Mouse (Mus musculus) hindbrain, embryonic 10.5 days (tissue): ENCODE results near the gene Cdh15. TPM values are rescaled to one million over a fixed set of nuclear protein-coding genes. Genes with fewer than 3 reads are reported as not detected.
A peak's percentile ranks its signal among the peaks of the same experiment; 100 is the strongest.

Source experiments
- DNase-seq: peaks from one replicate; pipeline ENCODE4 v3.0.0-alpha.2; 2017; ENCODE audit warnings: low spot score
- H3K27ac ChIP-seq: fragments of 300-500 bp; sonication (generic); 2 replicates; pipeline ENCODE4 v1.5.1; 2016; ENCODE audit warnings: mild to moderate bottlenecking, moderate library complexity
- H3K27me3 ChIP-seq: fragments of 300-500 bp; sonication (generic); 2 replicates; pipeline ENCODE4 v1.6.1; 2016; ENCODE audit warnings: mild to moderate bottlenecking; ENCODE audit not compliant: poor library complexity, insufficient read depth, severe bottlenecking
- H3K36me3 ChIP-seq: fragments of 300-500 bp; sonication (generic); 2 replicates; pipeline ENCODE4 v1.6.1; 2016; ENCODE audit warnings: mild to moderate bottlenecking, moderate library complexity
- H3K4me1 ChIP-seq: fragments of 300-500 bp; sonication (generic); replicated peaks from 2 replicates; pipeline ENCODE4 v1.6.1; 2016; ENCODE audit warnings: mild to moderate bottlenecking
- H3K4me3 ChIP-seq: fragments of 300-500 bp; sonication (generic); 2 replicates; pipeline ENCODE4 v1.5.1; 2016; ENCODE audit warnings: mild to moderate bottlenecking, moderate library complexity
- H3K9me3 ChIP-seq: fragments of 300-500 bp; sonication (generic); 2 replicates; pipeline ENCODE4 v1.6.1; 2016; ENCODE audit warnings: mild to moderate bottlenecking, moderate library complexity
- WGBS: fragments of 180-500 bp; shearing (Covaris S2); methylation state at CpG from one replicate; pipeline ENCODE4 v1.1.7; 2016; 5-methylcytosine and 5-hydroxymethylcytosine counted together
- polyA plus RNA-seq: library from polyadenylated mRNA; unstranded; fragments of >200 nt; fragmentation: Nextera tagmentation; extraction: Ambion mirVana; gene quantifications from 2 replicates; pipeline ENCODE4 v1.2.1, GENCODE M21; 2016

Cdh15 gene
- polyA plus RNA-seq, 1 experiment from 2014 or later: 1.2 TPM

DNA sequence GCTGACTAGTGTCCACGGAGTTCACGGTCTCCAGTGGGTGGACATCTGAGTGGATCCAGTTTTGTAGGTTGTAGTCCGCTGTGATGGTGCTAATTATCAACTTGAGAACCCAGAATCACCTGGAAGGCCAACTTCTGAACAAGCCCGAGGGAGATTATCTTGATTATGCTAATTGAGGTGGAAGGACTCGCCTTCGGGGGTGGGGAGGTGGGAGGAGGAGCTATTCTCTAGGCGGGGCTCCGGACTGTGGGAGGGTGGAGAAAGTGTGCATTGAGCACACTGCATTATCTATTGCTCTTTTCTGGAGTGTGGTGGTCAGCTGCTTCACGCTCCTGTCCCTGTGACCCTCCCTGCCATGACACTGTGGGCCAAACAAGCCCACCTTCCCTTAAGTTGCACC, 23.9 kb downstream of the Cdh15 start:
- DNase-seq: no peak
- WGBS: 71% methylated on average over 9 of the region's 9 CpGs
- Histone ChIP-seq H3K27me3 (peaks cover 17% of the 10 kb centered on the region), H3K4me3 (no peak overlapping the region), H3K27ac (no peak overlapping the region), H3K36me3 (no peaks in the 10 kb centered on the region), H3K4me1 (peaks cover 22% of the 10 kb centered on the region), H3K9me3 (no peaks in the 10 kb centered on the region; the same call in 1 of the 2 replicates)

DNA sequence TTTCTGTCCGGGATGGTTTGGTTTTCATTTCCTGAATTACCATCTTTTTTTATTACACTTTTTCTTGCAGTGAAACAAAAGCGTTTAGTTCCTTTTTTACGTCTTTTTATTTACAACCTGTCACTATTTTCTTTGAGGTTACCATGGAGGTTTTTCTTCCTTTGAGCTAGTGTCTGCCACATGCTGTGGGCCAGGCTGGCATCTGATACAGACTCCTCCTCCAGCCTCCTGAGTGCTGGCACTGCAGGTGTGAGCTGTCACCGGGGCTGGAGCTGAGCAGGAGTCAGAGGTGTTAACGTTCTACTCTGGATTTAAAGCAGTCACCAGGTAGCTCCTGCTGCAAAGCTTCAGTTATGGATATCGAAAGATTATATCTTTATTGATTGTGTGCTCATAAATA, 25.4 kb downstream of the Cdh15 start:
- WGBS: 55% methylated on average over 6 of the region's 6 CpGs
- no peak overlapping the region for H3K27ac ChIP-seq
- no peaks in the 10 kb centered on the region for H3K36me3 ChIP-seq
- no peak for DNase-seq
- peaks cover 17% of the 10 kb centered on the region for H3K27me3 ChIP-seq
- no peak overlapping the region for H3K4me3 ChIP-seq
- peaks cover 20% of the 10 kb centered on the region for H3K4me1 ChIP-seq
- no peaks in the 10 kb centered on the region for H3K9me3 ChIP-seq

DNA sequence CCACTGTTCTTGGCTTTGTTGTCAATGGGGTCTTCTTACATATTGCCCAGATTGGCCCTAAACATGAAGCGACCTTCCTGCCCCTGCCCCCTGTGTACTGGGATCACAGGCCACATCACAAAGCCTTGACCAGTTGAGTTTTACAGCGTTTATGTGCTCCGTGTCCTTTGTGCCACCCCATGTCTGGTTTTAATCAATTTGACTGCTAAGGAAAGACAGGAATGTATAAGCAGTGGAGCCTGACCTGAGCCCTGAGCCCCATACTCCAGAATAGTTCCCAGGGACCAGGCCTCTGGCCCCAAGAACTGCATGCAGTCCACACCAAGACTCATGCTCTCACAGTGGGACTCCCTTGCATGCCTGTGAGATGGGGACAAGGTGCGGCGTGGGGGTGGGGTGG, 27.4 kb downstream of the Cdh15 start:
- no peaks in the 10 kb centered on the region for H3K36me3 ChIP-seq
- H3K27ac ChIP-seq: no peak overlapping the region
- no peaks in the 10 kb centered on the region for H3K9me3 ChIP-seq
- H3K4me3 ChIP-seq: no peak overlapping the region
- DNase-seq: peak; percentile 26
- 62% methylated on average over 5 of the region's 5 CpGs for WGBS
- peaks cover 23% of the 10 kb centered on the region for H3K4me1 ChIP-seq
- H3K27me3 ChIP-seq: peaks cover 5% of the 10 kb centered on the region

DNA sequence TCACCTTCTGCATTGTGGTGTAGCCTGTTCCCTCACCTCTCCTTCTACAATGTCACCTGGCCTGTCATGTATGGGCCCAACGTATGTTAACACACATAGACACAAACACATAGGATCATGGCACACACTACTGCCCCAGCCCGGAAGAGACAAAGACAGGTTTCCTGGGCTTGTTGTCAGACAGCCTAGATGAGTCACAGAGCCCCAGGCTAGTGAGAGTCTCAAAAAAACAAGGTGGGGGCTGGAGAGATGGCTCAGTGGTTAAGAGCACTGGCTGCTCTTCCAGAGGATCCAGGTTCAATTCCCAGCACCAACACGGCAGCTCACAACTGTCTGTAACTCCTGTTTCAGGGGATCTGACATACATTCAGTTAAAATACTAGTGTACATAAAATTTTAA, 30.5 kb downstream of the Cdh15 start:
- Histone ChIP-seq H3K27ac (no peak overlapping the region), H3K9me3 (no peaks in the 10 kb centered on the region), H3K27me3 (no peaks in the 10 kb centered on the region), H3K4me1 (peaks cover 25% of the 10 kb centered on the region), H3K4me3 (no peak overlapping the region), H3K36me3 (peaks cover 23% of the 10 kb centered on the region)
- 87% methylated on average over 3 of the region's 3 CpGs for WGBS
- no peak for DNase-seq

DNA sequence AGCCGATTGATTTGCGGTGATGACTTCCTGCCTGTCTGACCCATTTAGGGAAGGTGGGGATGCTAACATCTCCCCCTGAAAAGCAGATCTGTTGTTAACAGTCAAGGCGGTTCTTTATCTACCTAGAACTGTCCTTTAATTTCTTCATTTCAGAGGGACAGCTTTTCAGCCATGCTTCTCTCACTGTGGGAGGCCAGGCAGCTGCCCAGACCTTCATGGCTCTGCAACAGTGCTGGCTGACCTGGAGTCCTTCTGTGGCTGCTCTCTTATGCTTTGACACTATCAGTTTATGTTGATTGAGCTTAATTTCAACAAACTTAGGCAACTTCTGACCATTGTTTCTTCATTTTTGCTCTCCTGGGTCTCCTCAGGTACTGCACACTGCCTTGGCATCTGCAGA, 32.5 kb downstream of the Cdh15 start:
- 51% methylated on average over 3 of the region's 3 CpGs for WGBS
- H3K27ac ChIP-seq: no peak overlapping the region
- no peaks in the 10 kb centered on the region for H3K27me3 ChIP-seq
- H3K36me3 ChIP-seq: peaks cover 44% of the 10 kb centered on the region
- H3K9me3 ChIP-seq: no peaks in the 10 kb centered on the region
- H3K4me3 ChIP-seq: no peak overlapping the region
- DNase-seq: no peak
- peaks cover 21% of the 10 kb centered on the region for H3K4me1 ChIP-seq

DNA sequence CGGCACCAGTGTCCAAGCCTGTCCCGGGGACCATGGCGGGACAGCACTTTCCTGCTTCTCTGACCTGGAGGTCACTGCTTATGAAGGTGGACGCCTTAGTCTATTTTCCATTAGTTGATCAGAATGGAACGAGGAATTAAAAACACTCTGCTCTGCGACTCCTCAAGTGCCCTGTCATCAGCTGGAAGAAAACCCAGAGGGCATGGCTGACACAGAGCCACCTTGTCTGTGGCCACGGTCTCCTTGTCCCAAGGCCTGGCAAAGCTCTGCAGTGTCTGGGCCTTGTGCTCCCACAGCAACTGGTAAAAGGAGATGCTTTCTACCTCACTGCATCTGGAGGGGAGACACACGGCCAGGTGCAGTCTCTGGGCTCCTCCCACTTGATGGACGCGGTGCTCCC, 35.9 kb downstream of the Cdh15 start:
- H3K27ac ChIP-seq: no peak overlapping the region
- no peaks in the 10 kb centered on the region for H3K9me3 ChIP-seq
- no peak overlapping the region for H3K4me3 ChIP-seq
- H3K27me3 ChIP-seq: no peaks in the 10 kb centered on the region
- 87% methylated on average over 10 of the region's 10 CpGs for WGBS
- no peak for DNase-seq
- H3K36me3 ChIP-seq: peaks cover 78% of the 10 kb centered on the region
- peaks cover 18% of the 10 kb centered on the region for H3K4me1 ChIP-seq

DNA sequence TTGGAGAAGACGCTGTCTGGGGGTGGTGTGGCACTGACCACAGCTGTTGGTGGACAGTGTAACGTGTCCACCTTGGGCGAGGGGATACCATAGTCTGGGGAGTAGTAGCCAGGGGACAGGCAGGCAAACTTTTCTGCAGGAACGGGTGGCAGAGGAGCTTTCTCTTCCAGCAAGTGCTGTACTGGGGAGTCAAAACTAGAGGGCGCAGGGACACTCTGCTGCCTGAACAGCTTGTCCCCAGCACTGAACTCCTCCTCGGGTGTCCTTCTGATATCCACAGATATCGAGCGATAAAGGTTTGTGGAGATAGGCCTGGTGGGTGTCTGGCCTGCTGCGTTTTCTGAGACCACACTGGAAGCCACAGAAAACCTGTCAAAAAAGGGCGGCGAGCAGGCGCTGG, 43.7 kb downstream of the Cdh15 start:
- no peak overlapping the region for H3K27ac ChIP-seq
- no peaks in the 10 kb centered on the region for H3K9me3 ChIP-seq
- peaks cover 100% of the 10 kb centered on the region for H3K36me3 ChIP-seq
- H3K27me3 ChIP-seq: no peaks in the 10 kb centered on the region
- DNase-seq: no peak
- H3K4me3 ChIP-seq: no peak overlapping the region
- 90% methylated on average over 12 of the region's 12 CpGs for WGBS
- no peaks in the 10 kb centered on the region for H3K4me1 ChIP-seq

DNA sequence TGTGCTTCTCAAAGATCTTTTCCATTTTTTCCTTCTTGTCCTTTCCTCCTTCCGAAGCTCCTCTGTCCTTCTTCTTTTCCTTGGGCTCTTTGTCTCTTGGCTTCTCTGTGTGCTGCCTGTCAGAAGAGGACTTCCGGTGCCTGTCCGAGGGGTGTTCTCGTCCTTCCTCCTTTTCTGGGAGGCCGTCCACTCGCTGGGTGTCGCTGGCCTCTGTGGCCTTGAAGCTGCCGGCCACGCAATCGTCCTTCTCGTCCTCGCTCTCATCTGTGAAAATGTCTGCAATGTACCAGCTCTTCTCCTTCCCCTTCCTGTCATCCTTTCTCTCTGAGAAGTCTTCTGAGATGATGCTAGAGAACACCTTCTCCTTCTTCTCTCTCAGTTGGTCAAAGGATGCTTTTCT, 45.7 kb downstream of the Cdh15 start:
- no peaks in the 10 kb centered on the region for H3K27me3 ChIP-seq
- H3K9me3 ChIP-seq: no peaks in the 10 kb centered on the region
- no peak overlapping the region for H3K27ac ChIP-seq
- no peak overlapping the region for H3K4me3 ChIP-seq
- DNase-seq: no peak
- H3K36me3 ChIP-seq: peaks cover 100% of the 10 kb centered on the region
- no peaks in the 10 kb centered on the region for H3K4me1 ChIP-seq
- WGBS: 94% methylated on average over 12 of the region's 12 CpGs

DNA sequence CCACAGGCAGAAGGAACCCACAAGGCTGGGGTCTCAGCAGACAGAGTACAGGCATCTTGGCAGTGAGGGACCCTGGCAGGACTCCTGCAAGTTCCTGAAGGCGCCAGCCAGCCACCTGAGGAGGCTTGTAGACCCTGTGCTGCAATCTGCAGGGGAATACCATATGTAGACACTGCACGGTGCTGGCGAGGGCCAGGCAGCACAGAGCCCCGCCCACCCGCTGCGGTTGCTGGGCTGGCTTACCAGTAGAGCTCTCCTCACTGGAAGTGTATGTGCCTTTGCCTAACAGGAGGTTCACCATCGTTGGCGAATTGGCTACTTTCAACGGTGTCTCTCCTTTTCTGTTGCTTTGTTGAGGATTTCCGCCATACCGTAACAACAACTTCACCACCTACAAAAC, 48.6 kb downstream of the Cdh15 start:
- Histone ChIP-seq H3K9me3 (no peaks in the 10 kb centered on the region), H3K36me3 (peaks cover 97% of the 10 kb centered on the region), H3K4me1 (no peaks in the 10 kb centered on the region), H3K27ac (no peak overlapping the region), H3K27me3 (no peaks in the 10 kb centered on the region), H3K4me3 (no peak overlapping the region)
- WGBS: 96% methylated on average over 11 of the region's 11 CpGs
- DNase-seq: no peak

DNA sequence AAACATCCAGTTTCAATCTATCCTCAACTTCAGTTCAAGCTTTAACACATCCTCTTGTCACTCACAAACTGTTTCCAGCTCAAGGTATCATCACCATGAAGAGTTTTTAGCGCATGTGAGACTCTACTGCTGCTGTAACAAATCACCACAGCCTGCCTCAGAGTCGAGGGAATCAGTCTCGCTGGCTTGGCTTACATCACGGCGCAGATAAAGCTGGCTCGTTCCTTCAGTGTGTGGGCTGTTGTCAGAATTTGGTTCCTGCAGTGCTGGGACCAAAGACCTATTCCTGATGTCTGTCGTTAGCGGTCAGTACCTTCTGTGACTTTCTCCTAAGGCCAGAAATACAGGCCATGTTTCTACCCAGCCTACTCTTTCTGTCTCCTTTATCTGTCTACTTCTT, 49.4 kb downstream of the Cdh15 start:
- DNase-seq: no peak
- 93% methylated on average over 8 of the region's 8 CpGs for WGBS
- no peak overlapping the region for H3K4me3 ChIP-seq
- peaks cover 3% of the 10 kb centered on the region; the same call in 1 of the 2 replicates for H3K4me1 ChIP-seq
- H3K36me3 ChIP-seq: peaks cover 90% of the 10 kb centered on the region
- H3K27ac ChIP-seq: no peak overlapping the region
- no peaks in the 10 kb centered on the region for H3K27me3 ChIP-seq
- no peaks in the 10 kb centered on the region for H3K9me3 ChIP-seq

DNA sequence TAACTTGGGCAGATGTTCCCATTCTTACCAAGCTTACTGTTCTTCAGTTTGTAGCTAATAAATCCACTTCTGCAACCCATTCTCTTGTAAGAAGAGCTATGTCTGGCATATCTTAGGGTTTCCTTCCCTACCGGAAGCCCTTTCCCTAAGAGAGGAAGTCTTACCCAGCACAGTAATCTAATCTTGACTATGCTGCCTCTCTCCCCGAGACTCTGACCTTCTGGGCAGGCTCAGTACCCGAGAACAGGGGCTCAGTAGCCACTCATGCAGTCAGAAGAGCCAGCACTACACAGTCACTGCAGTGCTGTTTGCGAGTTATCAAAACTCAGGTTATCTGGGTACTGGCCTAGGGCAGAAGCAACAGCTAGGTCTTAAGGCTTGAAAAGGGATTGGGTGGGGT, 50.3 kb downstream of the Cdh15 start:
- WGBS: 88% methylated on average over 4 of the region's 4 CpGs
- Histone ChIP-seq H3K4me1 (peaks cover 11% of the 10 kb centered on the region), H3K4me3 (no peak overlapping the region), H3K27me3 (no peaks in the 10 kb centered on the region), H3K9me3 (no peaks in the 10 kb centered on the region), H3K27ac (no peak overlapping the region), H3K36me3 (peaks cover 88% of the 10 kb centered on the region)
- DNase-seq: no peak

DNA sequence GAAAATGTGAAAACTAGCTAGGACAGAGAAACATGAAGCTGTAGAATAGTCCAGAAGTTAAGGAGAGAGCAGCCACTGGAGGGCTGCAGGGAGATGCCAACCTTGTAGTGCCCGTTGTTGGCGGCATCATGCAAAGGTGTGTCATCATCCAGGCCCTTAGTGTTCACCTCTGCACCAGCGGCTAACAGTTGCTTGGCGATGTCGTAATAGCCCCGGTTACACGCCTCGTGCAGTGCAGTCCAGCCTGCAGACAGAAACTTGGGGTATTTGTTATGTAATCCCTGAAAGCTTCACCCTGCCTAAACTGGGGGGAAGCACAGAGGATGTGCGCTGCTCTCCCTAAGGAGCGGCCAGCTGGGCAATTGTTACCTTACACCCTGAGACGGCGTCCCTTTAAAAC, 50.7 kb downstream of the Cdh15 start:
- H3K36me3 ChIP-seq: peaks cover 83% of the 10 kb centered on the region
- peaks cover 16% of the 10 kb centered on the region for H3K4me1 ChIP-seq
- WGBS: 97% methylated on average over 12 of the region's 12 CpGs
- DNase-seq: no peak
- no peak overlapping the region for H3K27ac ChIP-seq
- H3K4me3 ChIP-seq: no peak overlapping the region
- H3K27me3 ChIP-seq: no peaks in the 10 kb centered on the region
- H3K9me3 ChIP-seq: no peaks in the 10 kb centered on the region

DNA sequence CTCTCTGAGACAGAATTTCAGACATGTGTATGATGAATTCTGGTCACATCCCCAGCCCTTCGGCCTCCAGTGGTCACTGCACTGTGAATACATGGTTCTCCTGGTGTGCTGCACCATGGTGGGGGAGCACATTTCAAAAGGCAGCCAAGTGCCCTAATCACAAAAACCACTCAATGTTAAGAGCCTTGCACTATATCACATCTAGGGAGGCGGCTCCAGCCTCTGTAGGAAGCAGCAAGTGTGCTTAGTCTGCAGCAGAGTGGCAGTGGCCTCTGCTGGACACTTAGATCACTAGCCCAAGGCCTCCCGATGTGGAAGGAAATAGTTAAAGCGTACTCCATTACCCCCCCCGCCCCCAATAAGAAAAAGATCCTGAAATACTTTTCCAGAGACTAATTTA, 51.3 kb downstream of the Cdh15 start:
- H3K4me3 ChIP-seq: no peak overlapping the region
- peaks cover 22% of the 10 kb centered on the region for H3K4me1 ChIP-seq
- no peaks in the 10 kb centered on the region for H3K27me3 ChIP-seq
- WGBS: 82% methylated on average over 5 of the region's 5 CpGs
- no peaks in the 10 kb centered on the region for H3K9me3 ChIP-seq
- no peak for DNase-seq
- no peak overlapping the region for H3K27ac ChIP-seq
- peaks cover 77% of the 10 kb centered on the region for H3K36me3 ChIP-seq

DNA sequence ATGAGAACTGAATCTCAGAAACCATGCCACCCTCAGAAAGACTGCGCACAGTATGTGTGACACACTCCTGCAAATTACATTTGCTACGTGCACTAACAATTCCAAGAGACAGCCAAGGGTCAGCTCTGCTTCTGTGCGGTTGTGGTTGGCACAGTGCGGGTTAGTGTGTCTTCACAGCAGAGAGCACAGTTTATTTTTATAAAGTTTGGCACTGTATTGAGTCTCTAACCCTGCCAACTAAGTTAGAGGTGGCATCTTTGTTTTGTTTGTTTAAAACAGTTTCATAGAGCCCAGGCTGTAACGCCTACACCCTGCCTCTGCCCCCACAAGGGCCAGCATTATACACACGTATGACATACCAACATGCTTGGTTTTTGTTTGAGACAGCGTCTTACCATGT, 53.7 kb downstream of the Cdh15 start:
- WGBS: 94% methylated on average over 7 of the region's 7 CpGs
- Histone ChIP-seq H3K27ac (no peak overlapping the region), H3K36me3 (peaks cover 61% of the 10 kb centered on the region), H3K9me3 (no peaks in the 10 kb centered on the region), H3K4me3 (no peak overlapping the region), H3K27me3 (no peaks in the 10 kb centered on the region), H3K4me1 (peaks cover 38% of the 10 kb centered on the region)
- DNase-seq: no peak
